Mouse (Mus musculus) neural tube, embryonic 14.5 days (tissue): Measurements from ENCODE around the gene Pgpep1l. TPM values are rescaled to one million over a fixed set of nuclear protein-coding genes. Genes with fewer than 3 reads are reported as not detected.

ENCODE experiments used
- ATAC-seq: fragments of 200-750 bp; cut with Nextera tagmentation; 2 replicates; pipeline ENCODE4 v1.8.0; 2017; ENCODE audit warnings: low read depth, mild to moderate bottlenecking, moderate TSS enrichment, moderate library complexity
- H3K27ac ChIP-seq: fragments of 300-500 bp; sonication (generic); 2 replicates; pipeline ENCODE4 v1.5.1; 2014; ENCODE audit warnings: low read depth, mild to moderate bottlenecking, control low read depth, low read length, moderate library complexity, mixed read lengths
- H3K27me3 ChIP-seq: fragments of 300-500 bp; sonication (generic); 2 replicates; pipeline ENCODE4 v1.6.1; 2014; ENCODE audit warnings: low read length; ENCODE audit not compliant: control insufficient read depth, insufficient read depth
- H3K36me3 ChIP-seq: fragments of 300-500 bp; sonication (generic); 2 replicates; pipeline ENCODE4 v1.6.1; 2014; ENCODE audit warnings: low read length, mixed read lengths; ENCODE audit not compliant: control insufficient read depth, insufficient read depth
- H3K4me1 ChIP-seq: fragments of 300-500 bp; sonication (generic); 2 replicates; pipeline ENCODE4 v1.6.1; 2014; ENCODE audit warnings: low read length; ENCODE audit not compliant: control insufficient read depth, insufficient read depth
- H3K4me2 ChIP-seq: fragments of 300-500 bp; sonication (generic); 2 replicates; pipeline ENCODE4 v1.6.1; 2014; ENCODE audit warnings: mild to moderate bottlenecking, low read depth, low read length, control low read depth
- H3K4me3 ChIP-seq: fragments of 300-500 bp; sonication (generic); 2 replicates; pipeline ENCODE4 v1.5.1; 2014; ENCODE audit warnings: low read depth, low read length, control low read depth, mixed read lengths
- H3K9ac ChIP-seq: fragments of 300-500 bp; sonication (generic); replicated peaks from 2 replicates; pipeline ENCODE4 v1.6.1; 2014; ENCODE audit warnings: low read depth, mild to moderate bottlenecking, control low read depth, low read length, mixed read lengths
- H3K9me3 ChIP-seq: fragments of 300-500 bp; sonication (generic); 2 replicates; pipeline ENCODE4 v1.6.1; 2016; ENCODE audit warnings: low read length; ENCODE audit not compliant: control insufficient read depth
- WGBS: fragments of 180-500 bp; shearing (Covaris S2); extraction: QIAGEN DNeasy Blood & Tissue Kit; methylation state at CpG from one replicate; pipeline ENCODE4 v1.1.7; 2014; 5-methylcytosine and 5-hydroxymethylcytosine counted together
- polyA plus RNA-seq: library from polyadenylated mRNA; unstranded; fragments of >200 nt; fragmentation: Nextera tagmentation; extraction: Ambion mirVana; gene quantifications from 2 replicates; pipeline ENCODE4 v1.2.1, GENCODE M21; 2014

The Pgpep1l gene
- polyA plus RNA-seq, 1 experiment from 2014 or later = not detected

DNA sequence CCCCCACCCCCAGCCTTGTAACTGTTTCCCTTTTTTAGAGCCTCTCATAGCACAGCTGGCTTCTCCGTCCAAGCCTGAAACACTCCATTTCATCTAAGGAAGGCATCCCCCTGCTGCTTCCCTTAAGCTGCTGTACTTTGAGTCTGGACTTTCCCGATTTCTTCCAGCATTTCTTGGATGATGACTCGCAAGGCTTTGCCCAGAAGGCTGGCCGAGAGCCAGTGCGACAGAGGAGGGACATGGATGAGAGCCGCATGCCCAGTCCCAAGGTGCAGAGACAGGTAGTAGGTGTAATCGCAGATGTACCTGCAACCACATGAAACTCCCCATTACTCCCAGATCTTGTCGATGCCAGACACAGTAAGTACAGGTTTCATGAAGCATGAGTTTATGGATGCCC lies 27.2 kb downstream of the Pgpep1l start:
- 86% methylated on average over 8 of the region's 8 CpGs for WGBS
- H3K27ac ChIP-seq = no peak overlapping the region
- no peak overlapping the region for H3K4me2 ChIP-seq
- ATAC-seq = no peak
- H3K9ac ChIP-seq = no peak overlapping the region
- no peaks in the 10 kb centered on the region for H3K27me3 ChIP-seq
- H3K36me3 ChIP-seq = no peaks in the 10 kb centered on the region
- no peaks in the 10 kb centered on the region for H3K4me1 ChIP-seq
- no peak overlapping the region for H3K4me3 ChIP-seq
- no peaks in the 10 kb centered on the region for H3K9me3 ChIP-seq

DNA sequence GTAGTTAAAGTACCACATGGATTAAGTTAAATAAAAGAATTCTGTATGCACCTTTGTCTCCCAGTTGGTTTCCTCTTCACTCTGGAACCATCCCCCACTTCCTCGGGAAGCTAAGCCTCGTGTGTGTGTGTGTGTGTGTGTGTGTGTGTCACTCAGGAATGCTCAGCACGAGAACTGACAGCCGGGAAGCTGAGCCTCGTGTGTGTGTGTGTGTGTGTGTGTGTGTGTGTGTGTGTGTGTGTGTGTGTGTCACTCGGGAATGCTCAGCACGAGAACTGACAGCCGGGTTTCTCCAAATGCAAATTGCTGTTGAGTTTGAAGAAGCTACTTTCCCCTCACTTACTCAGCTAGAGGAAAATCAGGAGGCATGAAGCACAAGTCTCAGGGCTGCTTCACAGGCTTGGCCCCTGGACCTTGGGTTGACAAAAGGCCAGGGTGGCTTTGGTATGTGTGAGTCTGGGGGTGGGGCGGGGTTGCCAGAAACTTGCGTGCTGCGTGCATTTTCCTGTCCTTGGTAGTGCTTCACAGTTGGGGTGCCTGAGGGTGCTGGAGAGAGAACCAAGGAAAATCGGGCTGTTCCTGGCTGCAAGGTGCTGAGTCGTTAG lies 30.3 kb downstream of the Pgpep1l start:
- no peaks in the 10 kb centered on the region for H3K9me3 ChIP-seq
- no peak overlapping the region for H3K9ac ChIP-seq
- no peak overlapping the region for H3K4me3 ChIP-seq
- no peaks in the 10 kb centered on the region for H3K36me3 ChIP-seq
- no peak overlapping the region for H3K4me2 ChIP-seq
- ATAC-seq = no peak
- H3K27ac ChIP-seq = no peak overlapping the region
- H3K4me1 ChIP-seq = no peaks in the 10 kb centered on the region
- WGBS = 44% methylated on average over 13 of the region's 13 CpGs
- H3K27me3 ChIP-seq = no peaks in the 10 kb centered on the region

DNA sequence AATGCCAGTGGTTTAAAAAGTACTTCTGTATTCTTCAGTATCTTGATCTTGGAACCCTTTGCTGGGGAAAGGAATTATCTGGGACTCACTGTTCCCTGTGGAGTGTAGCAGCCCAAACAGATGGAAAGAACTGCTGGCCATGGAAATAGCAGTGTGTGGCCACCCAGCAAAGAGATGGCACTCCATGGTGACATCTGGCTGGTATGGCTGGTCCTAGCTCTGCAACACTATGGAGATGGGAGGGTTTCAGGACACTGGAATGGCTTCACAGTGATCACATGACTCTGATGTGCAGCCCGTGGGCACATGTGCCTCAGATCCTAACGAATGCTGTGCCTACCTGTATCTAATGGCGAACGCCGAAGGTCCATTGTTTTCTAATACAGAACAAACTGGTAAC lies 31.5 kb downstream of the Pgpep1l start:
- Histone ChIP-seq H3K4me1 (no peaks in the 10 kb centered on the region), H3K9ac (no peak overlapping the region), H3K36me3 (no peaks in the 10 kb centered on the region), H3K27me3 (no peaks in the 10 kb centered on the region), H3K4me2 (no peak overlapping the region), H3K4me3 (no peak overlapping the region), H3K9me3 (no peaks in the 10 kb centered on the region), H3K27ac (no peak overlapping the region)
- 89% methylated on average over 5 of the region's 5 CpGs for WGBS
- no peak for ATAC-seq

DNA sequence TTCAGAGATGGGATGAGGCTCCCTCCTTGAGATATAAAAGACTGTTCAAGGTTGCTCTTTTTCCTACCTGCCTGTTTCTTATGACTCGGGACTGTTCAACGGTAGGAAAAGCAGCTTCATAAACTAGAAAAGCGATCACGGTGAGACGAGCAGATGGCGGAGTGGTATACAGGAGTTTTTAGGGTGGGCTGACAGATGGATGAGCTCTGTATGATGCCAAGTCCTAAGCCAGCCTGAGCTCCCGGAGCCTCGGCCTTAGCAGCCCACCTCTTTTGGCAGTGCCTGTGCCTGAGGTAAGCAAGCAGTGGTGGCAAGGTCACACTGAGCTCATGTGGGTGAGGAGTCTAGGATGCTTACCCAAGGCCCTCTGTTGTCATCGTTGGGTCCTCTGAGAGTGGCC lies 33.2 kb downstream of the Pgpep1l start:
- Histone ChIP-seq H3K4me1 (no peaks in the 10 kb centered on the region), H3K9ac (no peak overlapping the region), H3K27me3 (no peaks in the 10 kb centered on the region), H3K27ac (no peak overlapping the region), H3K36me3 (peaks cover 11% of the 10 kb centered on the region; the same call in 1 of the 2 replicates), H3K4me2 (no peak overlapping the region), H3K9me3 (no peaks in the 10 kb centered on the region), H3K4me3 (no peak overlapping the region)
- no peak for ATAC-seq
- 88% methylated on average over 9 of the region's 9 CpGs for whole genome bisulfite sequencing

DNA sequence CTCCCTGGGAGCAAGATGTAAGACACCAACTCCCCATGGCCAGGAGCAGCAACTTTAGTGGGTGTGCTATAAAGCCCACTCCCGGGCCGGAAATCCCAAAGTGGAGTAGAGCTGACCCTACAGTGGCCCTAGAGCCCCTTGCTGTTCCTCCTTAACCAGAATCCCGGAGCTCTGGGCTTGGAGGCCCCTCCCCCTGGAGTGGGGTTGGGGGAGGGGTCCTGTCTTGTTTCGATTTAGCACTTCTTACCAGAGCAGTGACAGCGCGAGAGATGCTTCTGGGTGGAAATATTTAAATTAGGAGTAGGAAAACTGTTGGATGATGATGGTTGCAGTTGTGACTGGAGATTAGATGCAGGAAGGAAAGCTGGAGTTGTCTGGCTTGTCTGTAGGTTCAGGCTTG lies 35.5 kb downstream of the Pgpep1l start:
- 47% methylated on average over 6 of the region's 6 CpGs for WGBS
- peaks cover 11% of the 10 kb centered on the region; the same call in 1 of the 2 replicates for H3K36me3 ChIP-seq
- ATAC-seq = no peak

DNA sequence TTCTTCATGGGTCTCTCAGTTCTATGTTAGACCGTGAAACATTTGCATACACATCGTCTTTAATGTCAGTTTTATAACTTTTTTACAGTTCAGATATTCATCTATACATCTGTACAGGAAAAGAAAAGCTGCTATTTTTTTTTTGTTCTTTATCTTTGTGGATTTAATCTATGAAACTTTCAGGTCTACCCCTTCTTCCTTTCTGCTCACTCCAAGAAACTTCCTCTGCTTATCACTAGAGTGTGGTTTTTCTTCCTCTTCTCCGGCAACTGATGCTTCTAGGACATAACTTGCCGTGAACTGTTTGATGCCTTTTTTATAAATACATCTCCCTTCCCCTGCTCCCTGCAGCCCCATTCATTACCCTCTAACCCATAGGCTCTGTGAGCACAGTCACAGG lies 36.4 kb downstream of the Pgpep1l start:
- Histone ChIP-seq H3K27me3 (no peaks in the 10 kb centered on the region), H3K4me3 (no peak overlapping the region), H3K4me1 (peaks cover 3% of the 10 kb centered on the region; the same call in 1 of the 2 replicates), H3K9me3 (no peaks in the 10 kb centered on the region), H3K4me2 (no peak overlapping the region), H3K9ac (no peak overlapping the region), H3K36me3 (peaks cover 11% of the 10 kb centered on the region; the same call in 1 of the 2 replicates), H3K27ac (no peak overlapping the region)
- WGBS = 86% methylated on average over 4 of the region's 4 CpGs
- ATAC-seq = no peak

More for the DNA sequence above, 35.5 kb downstream of the Pgpep1l start:
- no peak overlapping the region for H3K4me3 ChIP-seq
- H3K9ac ChIP-seq = no peak overlapping the region; the same call in 1 of the 2 replicates
- no peak overlapping the region for H3K4me2 ChIP-seq
- no peaks in the 10 kb centered on the region for H3K4me1 ChIP-seq
- H3K27me3 ChIP-seq = no peaks in the 10 kb centered on the region
- no peaks in the 10 kb centered on the region for H3K9me3 ChIP-seq
- no peak overlapping the region for H3K27ac ChIP-seq

DNA sequence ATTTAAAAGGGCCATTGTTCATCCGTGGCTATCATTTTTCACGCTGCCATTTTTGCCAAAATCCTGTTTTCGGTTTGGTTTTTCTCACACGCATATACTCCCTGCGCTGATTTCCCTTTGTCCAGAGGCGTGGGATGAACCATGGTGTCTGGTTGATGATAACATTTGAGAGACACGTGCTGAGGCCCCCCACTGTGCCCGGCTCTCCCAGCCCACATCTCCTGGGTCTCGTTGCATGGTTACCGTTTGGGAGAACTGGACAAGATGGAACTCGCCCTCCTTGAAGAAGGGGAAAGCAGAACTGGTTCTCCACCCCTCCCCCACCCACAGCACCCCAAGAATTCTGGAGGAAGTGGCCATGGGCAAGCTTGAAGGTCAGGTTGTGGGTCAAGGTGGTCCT lies 37.0 kb downstream of the Pgpep1l start:
- Histone ChIP-seq H3K36me3 (peaks cover 11% of the 10 kb centered on the region; the same call in 1 of the 2 replicates), H3K27me3 (no peaks in the 10 kb centered on the region), H3K27ac (no peak overlapping the region), H3K4me3 (no peak overlapping the region), H3K9me3 (no peaks in the 10 kb centered on the region), H3K9ac (no peak overlapping the region), H3K4me2 (no peak overlapping the region), H3K4me1 (peaks cover 3% of the 10 kb centered on the region; the same call in 1 of the 2 replicates)
- 85% methylated on average over 11 of the region's 11 CpGs for WGBS
- no peak for ATAC-seq

DNA sequence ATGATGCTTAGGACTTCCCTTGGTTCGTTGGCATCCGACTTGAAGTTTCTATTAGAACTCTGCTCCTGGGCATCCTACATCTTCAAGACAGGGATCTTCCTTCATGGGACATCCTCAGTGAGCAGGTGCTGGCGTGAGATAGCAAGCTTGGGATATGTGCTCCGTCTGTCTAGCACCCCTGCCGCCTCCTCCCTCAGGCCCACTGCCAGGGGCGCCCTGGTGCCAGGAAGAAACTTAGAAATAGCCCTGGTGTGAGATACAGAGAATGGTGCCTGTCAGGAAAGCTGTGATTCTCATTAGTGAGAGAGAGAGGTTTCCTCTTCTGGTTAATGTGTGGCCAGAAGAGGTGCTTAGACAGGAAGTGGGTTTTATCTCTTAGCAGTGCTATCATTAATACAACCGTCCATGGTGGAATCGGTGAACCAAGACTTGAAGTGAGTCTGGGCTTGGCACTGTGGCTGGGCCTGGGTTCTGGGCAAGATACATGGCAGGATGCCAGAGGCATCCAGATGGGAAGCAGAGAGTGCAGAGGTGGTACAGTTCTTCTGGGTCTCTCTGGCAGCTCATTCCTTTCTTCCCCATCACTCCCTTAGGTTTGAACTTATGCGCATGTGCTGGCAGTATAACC lies 38.5 kb downstream of the Pgpep1l start:
- no peak overlapping the region for H3K27ac ChIP-seq
- WGBS = 89% methylated on average over 9 of the region's 9 CpGs
- no peak overlapping the region for H3K9ac ChIP-seq
- no peaks in the 10 kb centered on the region for H3K27me3 ChIP-seq
- H3K4me1 ChIP-seq = peaks cover 3% of the 10 kb centered on the region; the same call in 1 of the 2 replicates
- H3K4me2 ChIP-seq = no peak overlapping the region
- no peak for ATAC-seq
- no peaks in the 10 kb centered on the region for H3K9me3 ChIP-seq
- peaks cover 14% of the 10 kb centered on the region; the same call in 1 of the 2 replicates for H3K36me3 ChIP-seq
- H3K4me3 ChIP-seq = no peak overlapping the region

DNA sequence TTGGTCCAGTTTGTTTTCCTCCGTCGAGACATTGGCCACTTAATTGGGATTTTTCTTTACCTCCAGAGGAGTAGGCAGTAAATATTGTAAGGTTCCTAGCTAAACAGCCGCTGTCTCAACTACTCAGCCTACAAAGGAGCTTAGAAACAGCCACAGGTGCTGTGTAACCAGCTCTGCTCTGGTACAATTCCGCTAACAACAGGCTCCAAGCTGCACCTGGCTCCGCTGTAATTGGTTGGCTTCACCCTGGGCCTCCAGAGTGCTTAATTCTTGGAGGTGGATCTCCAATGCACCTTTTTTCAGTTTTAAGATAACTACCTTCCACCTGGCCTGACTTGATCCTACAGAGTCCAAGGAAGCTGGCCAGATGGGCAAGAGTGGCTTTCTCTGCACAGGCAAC lies 40.0 kb downstream of the Pgpep1l start:
- Histone ChIP-seq H3K4me2 (no peak overlapping the region), H3K4me1 (peaks cover 3% of the 10 kb centered on the region; the same call in 1 of the 2 replicates), H3K9me3 (no peaks in the 10 kb centered on the region), H3K27me3 (no peaks in the 10 kb centered on the region), H3K9ac (no peak overlapping the region), H3K27ac (no peak overlapping the region; the same call in 1 of the 2 replicates), H3K36me3 (peaks cover 19% of the 10 kb centered on the region), H3K4me3 (no peak overlapping the region)
- 88% methylated on average over 5 of the region's 5 CpGs for WGBS
- ATAC-seq = no peak
